Mouse (Mus musculus) ES-Bruce4 (cell line): ENCODE measurements around the gene Iah1. TPM values are rescaled to one million over a fixed set of nuclear protein-coding genes. Genes with fewer than 3 reads are reported as not detected.

ENCODE experiments used
- H3K27ac ChIP-seq: 2 replicates; pipeline ENCODE4 v1.5.1; 2012; ENCODE audit warnings: low read length, inconsistent platforms; ENCODE audit not compliant: insufficient read depth
- H3K27me3 ChIP-seq: 2 replicates; pipeline ENCODE4 v1.6.1; 2012; ENCODE audit warnings: mild to moderate bottlenecking, low read length, inconsistent platforms; ENCODE audit not compliant: control insufficient read depth, poor library complexity, insufficient read depth, severe bottlenecking
- H3K36me3 ChIP-seq: 2 replicates; pipeline ENCODE4 v1.6.1; 2012; ENCODE audit warnings: inconsistent platforms, mild to moderate bottlenecking, low read length, moderate library complexity; ENCODE audit not compliant: control insufficient read depth, poor library complexity, insufficient read depth, severe bottlenecking
- H3K4me1 ChIP-seq: one replicate; pipeline ENCODE4 v1.8.1; 2011; ENCODE audit warnings: low read length; ENCODE audit not compliant: control insufficient read depth, insufficient read depth
- H3K4me3 ChIP-seq: 2 replicates; pipeline ENCODE4 v1.5.1; 2011; ENCODE audit warnings: low read depth, mild to moderate bottlenecking, low read length
- H3K9ac ChIP-seq: 2 replicates; pipeline ENCODE4 v1.6.1; 2012; ENCODE audit warnings: low read depth, mild to moderate bottlenecking, inconsistent platforms; ENCODE audit not compliant: poor library complexity, severe bottlenecking
- H3K9me3 ChIP-seq: replicated peaks from 2 replicates; pipeline ENCODE4 v1.6.1; 2012; ENCODE audit warnings: mild to moderate bottlenecking, low read length, inconsistent platforms; ENCODE audit not compliant: control insufficient read depth, poor library complexity, insufficient read depth, severe bottlenecking
- CTCF ChIP-seq: IDR thresholded peaks from one replicate; pipeline ENCODE4 v1.8.1; 2011; ENCODE audit warnings: low read depth, low read length
- EP300 ChIP-seq: IDR thresholded peaks from 2 replicates; pipeline ENCODE4 v1.6.1; 2011; ENCODE audit warnings: low read depth, low read length; ENCODE audit not compliant: insufficient read depth
- POLR2A ChIP-seq: IDR thresholded peaks from one replicate; pipeline ENCODE4 v1.8.1; 2011; ENCODE audit warnings: low read length; ENCODE audit not compliant: insufficient read depth
- polyA plus RNA-seq: library from polyadenylated mRNA; stranded (reverse); fragments of >200 nt; gene quantifications from 2 replicates; pipeline ENCODE4 v1.2.4, GENCODE M21; 2011; ENCODE audit warnings: low read depth; ENCODE audit not compliant: missing spikeins, insufficient read depth, insufficient read length

The Iah1 gene
- polyA plus RNA-seq, 1 experiment, result 32.5 TPM

DNA sequence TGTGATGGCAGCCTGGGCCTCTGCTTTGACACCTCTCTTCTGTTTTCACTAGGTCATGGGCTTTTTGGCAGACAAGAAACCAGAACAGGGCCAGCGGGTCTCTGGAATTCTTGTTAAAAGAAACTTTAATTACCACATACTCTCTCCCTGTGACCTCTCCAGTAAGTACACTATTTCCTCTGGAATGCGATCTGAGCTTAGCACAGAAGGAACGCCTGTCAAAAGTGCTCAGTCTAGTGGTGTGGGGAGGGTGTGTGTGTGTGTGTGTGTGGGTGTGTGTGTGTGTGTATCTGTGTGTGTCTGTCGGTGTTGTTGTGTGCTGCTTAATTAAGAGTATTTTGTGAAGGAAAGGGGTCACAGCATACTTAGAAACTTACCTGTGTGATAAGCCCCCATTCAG lies 9.5 kb upstream of the Iah1 start:
- no peak for TF ChIP-seq EP300
- TF ChIP-seq CTCF, result no peak
- TF ChIP-seq POLR2A, result no peak
- H3K27me3 ChIP-seq, result no peaks in the 10 kb centered on the region
- no peaks in the 10 kb centered on the region for H3K9me3 ChIP-seq
- H3K36me3 ChIP-seq, result peaks cover 59% of the 10 kb centered on the region
- no peak overlapping the region for H3K9ac ChIP-seq
- H3K27ac ChIP-seq, result no peak overlapping the region
- H3K4me1 ChIP-seq, result no peaks in the 10 kb centered on the region
- H3K4me3 ChIP-seq, result no peak overlapping the region

DNA sequence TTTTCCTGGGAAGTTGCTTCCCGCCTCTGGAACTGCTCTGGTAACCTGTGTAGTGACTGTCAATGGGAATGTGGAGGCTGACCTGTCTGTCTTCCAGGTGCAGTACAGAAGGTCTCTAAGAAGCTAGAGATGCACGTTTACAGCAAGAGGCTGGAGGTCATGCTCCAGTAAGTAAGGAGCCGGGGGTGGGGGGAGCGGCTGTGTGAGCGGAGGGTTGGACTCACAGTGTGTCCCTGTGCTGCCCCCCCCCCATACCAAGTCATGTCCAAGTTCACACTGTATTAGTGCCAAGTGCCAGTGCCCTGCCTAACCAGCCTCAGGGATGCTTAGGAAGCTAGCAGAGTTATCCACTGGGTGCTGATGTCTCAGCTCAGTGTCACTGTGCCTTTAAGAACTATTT lies 4.0 kb upstream of the Iah1 start:
- no peak overlapping the region for H3K27ac ChIP-seq
- H3K4me1 ChIP-seq, result no peaks in the 10 kb centered on the region
- H3K9ac ChIP-seq, result no peak overlapping the region
- TF ChIP-seq EP300 (no peak), POLR2A (no peak), CTCF (no peak)
- no peaks in the 10 kb centered on the region for H3K27me3 ChIP-seq
- H3K36me3 ChIP-seq, result peaks cover 44% of the 10 kb centered on the region
- H3K4me3 ChIP-seq, result no peak overlapping the region
- no peaks in the 10 kb centered on the region for H3K9me3 ChIP-seq

DNA sequence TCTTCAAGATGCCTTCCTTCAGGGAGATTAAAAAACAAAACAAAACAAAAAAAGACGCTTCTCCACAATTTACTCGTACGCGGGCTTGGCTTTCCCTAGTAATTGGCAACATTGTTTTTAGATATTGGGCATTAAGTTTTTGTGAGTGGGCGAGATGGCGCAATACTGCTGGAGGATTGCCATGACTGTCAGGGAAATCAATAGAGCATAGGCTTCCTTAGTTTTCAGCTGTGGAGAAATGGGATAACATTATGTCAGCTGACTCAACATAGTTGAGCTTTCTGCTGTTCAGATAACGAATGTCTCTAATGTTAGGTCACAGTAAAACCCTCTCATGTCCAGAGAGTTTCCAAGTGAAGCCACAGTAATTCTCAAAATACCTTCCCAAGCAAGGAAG lies 678 bp downstream of the Iah1 start:
- peaks cover 16% of the 10 kb centered on the region for H3K36me3 ChIP-seq
- no peaks in the 10 kb centered on the region for H3K27me3 ChIP-seq
- H3K27ac ChIP-seq, result no peak overlapping the region
- H3K9me3 ChIP-seq, result no peaks in the 10 kb centered on the region
- H3K9ac ChIP-seq, result peak overlapping the region; percentile 55
- peak overlapping the region; percentile 67; the same call in 1 of the 2 replicates for H3K4me3 ChIP-seq
- H3K4me1 ChIP-seq, result no peaks in the 10 kb centered on the region
- TF ChIP-seq EP300, result no peak
- TF ChIP-seq CTCF, result no peak

DNA sequence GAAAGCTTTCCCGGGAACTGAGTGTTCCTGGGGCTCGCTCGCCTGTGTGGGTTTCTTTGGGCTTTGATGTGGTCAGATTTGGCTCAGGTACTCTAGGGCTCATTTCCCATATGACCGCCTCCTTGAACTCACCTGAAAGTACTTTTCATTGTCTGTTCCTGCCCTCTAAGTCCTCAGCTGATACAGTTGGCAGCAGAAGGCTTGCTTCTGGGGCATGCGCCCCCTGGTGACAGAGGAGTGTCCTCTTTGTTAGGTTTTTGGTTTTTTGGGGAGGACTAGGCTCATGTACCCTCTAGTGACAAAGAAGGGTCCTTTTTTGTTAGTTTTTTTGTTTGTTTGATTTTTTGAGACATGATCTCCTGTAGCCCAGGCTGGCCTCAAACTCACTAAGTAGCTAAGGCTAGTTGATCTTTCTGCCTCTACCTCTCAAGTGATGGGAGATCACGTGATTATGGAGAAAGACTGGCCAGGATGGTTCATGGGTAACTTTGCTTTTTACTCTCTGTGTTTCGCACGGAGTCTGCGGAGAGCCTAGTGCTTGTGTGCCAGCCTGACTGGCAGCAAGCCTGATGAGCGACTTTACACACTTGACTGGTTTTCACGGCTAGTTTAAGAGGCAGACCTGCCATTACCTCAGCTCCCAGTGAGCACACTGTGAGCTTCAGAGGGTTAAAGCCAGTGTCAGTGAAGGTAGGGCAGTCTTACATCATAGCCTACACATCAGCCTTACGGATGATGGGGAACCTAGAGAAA lies 2.1 kb downstream of the Iah1 start:
- H3K36me3 ChIP-seq, result peaks cover 17% of the 10 kb centered on the region

DNA sequence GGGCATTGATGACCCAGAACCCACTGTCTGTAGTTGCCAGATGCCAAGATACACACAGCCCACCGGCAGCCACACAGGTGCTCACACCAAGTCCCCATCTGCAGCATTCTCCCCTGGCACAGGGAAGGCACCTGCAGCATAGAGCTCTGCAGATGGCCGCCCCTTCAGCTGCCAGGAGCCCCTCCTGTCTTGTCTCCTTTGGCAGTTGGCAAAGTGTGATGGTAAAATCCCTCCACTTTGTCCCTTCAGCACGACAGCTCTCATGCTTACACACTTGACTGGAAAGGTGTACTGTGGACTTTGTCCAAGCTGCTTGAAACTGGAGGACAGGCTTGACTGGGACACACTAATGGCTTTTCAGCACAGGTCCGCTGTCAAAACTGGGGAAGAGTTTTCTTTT lies 4.1 kb downstream of the Iah1 start:
- Histone ChIP-seq H3K4me1 (no peaks in the 10 kb centered on the region), H3K36me3 (peaks cover 12% of the 10 kb centered on the region), H3K4me3 (no peak overlapping the region), H3K27ac (no peak overlapping the region), H3K9ac (no peak overlapping the region), H3K27me3 (no peaks in the 10 kb centered on the region), H3K9me3 (no peaks in the 10 kb centered on the region)
- TF ChIP-seq EP300 (no peak), POLR2A (no peak), CTCF (no peak)

More for the DNA sequence above, 2.1 kb downstream of the Iah1 start:
- TF ChIP-seq CTCF, result peak; percentile 82
- no peak for TF ChIP-seq POLR2A
- Histone ChIP-seq H3K9ac (no peak overlapping the region), H3K27ac (no peak overlapping the region), H3K4me3 (no peak overlapping the region), H3K4me1 (no peaks in the 10 kb centered on the region), H3K27me3 (no peaks in the 10 kb centered on the region), H3K9me3 (no peaks in the 10 kb centered on the region)

DNA sequence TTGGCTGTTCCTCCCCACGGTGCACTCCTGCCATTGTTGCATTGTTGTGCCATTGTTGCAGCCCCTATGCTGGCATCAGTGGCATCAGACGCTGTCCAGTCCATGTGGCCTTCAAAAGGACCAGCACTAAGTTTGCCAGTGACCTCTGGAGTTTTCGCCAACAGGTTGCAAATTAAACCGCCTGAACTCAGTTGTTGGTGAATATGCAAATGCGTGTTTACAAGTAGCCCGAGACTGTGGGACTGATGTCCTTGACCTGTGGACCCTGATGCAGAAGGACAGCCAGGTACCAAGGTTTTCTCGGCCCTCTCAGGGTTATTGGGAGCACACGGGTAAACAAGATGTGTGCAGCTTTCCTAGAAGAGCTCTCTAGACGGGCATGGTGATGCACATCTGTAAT lies 5.0 kb downstream of the Iah1 start:
- Histone ChIP-seq H3K4me1 (no peaks in the 10 kb centered on the region), H3K36me3 (peaks cover 14% of the 10 kb centered on the region), H3K9ac (no peak overlapping the region), H3K4me3 (no peak overlapping the region), H3K9me3 (no peaks in the 10 kb centered on the region), H3K27me3 (no peaks in the 10 kb centered on the region), H3K27ac (no peak overlapping the region)
- TF ChIP-seq EP300 (no peak), POLR2A (no peak), CTCF (no peak)
